ENCODE assay signal across 15 mouse cellular contexts in genomic region chr1:178999876-179000528, GRCm38 (mm10).
A peak's percentile ranks its signal among the peaks of the same experiment; 100 is the strongest.
DNase-seq lines count a peak whose midpoint lies in the region; ATAC-seq lines count a peak whose summit lies in the region.
"Had no signal": no experiment of that assay in that cellular context is flagged by ENCODE, and none has a peak within 500 bp of the region (broad histone marks: within the 10 kb centered on the region; RNA-seq: fewer than 3 reads in every experiment).

No protein-coding gene starts in this region.

- DNase-seq in cerebellum, postnatal 14 days = peak; percentile 46 to 53
- no peak for DNase-seq in cerebellum, adult 8-10 months
- DNase-seq in limb, embryonic 10.5 days (ENCODE audit: low spot score) = no peak
- DNase-seq in embryo, embryonic 9.5 days (ENCODE audit: extremely low spot score) = peak; percentile 23
- DNase-seq in right cerebral cortex, postnatal 4 days = no peak
- DNase-seq in urinary bladder, postnatal 14 days (ENCODE audit: low spot score) = no peak
- DNase-seq: heart, postnatal 10 days; kidney, postnatal 25 days; thymus, adult 2 months had no signal

- H3K36me3 ChIP-seq in limb, embryonic 12.5 days = no peaks in the 10 kb centered on the region
- H3K36me3 ChIP-seq in limb, embryonic 10.5 days = no peaks in the 10 kb centered on the region
- no peaks in the 10 kb centered on the region for H3K36me3 ChIP-seq in limb, embryonic 15.5 days
- H3K36me3 ChIP-seq: forebrain, embryonic 12.5 days; lung, embryonic 15.5 days had no signal

- WGBS in limb, embryonic 12.5 days = 60% methylated on average over 9 of the region's 9 CpGs
- WGBS in limb, embryonic 10.5 days = 73% methylated on average over 9 of the region's 9 CpGs
- 54% methylated on average over 9 of the region's 9 CpGs for WGBS in limb, embryonic 15.5 days

- no peak overlapping the region for H3K9ac ChIP-seq in limb, embryonic 12.5 days (replicated peaks)
- no peak overlapping the region for H3K9ac ChIP-seq in limb, embryonic 15.5 days
- H3K9ac ChIP-seq: forebrain, embryonic 12.5 days; lung, embryonic 15.5 days had no signal

- H3K27me3 ChIP-seq in limb, embryonic 12.5 days = 0 out of 2 replicates have a peak, but pooled peaks cover 2% of the 10 kb centered on the region
- no peaks in the 10 kb centered on the region for H3K27me3 ChIP-seq in limb, embryonic 10.5 days (ENCODE audit: low read depth, poor library complexity, severe bottlenecking)
- H3K27me3 ChIP-seq in limb, embryonic 15.5 days = no peaks in the 10 kb centered on the region
- H3K27me3 ChIP-seq: forebrain, embryonic 12.5 days; lung, embryonic 15.5 days; megakaryocyte, embryonic 14.5 days had no signal

- H3K27ac ChIP-seq in limb, embryonic 12.5 days = no peak overlapping the region
- no peak overlapping the region for H3K27ac ChIP-seq in limb, embryonic 10.5 days
- H3K27ac ChIP-seq in limb, embryonic 15.5 days = no peak overlapping the region
- H3K27ac ChIP-seq: forebrain, embryonic 12.5 days; lung, embryonic 15.5 days had no signal

- H3K9me3 ChIP-seq in limb, embryonic 12.5 days = no peaks in the 10 kb centered on the region
- H3K9me3 ChIP-seq in limb, embryonic 10.5 days (replicated peaks) = no peaks in the 10 kb centered on the region
- no peaks in the 10 kb centered on the region for H3K9me3 ChIP-seq in limb, embryonic 15.5 days
- H3K9me3 ChIP-seq: forebrain, embryonic 12.5 days; lung, embryonic 15.5 days had no signal

- no peak overlapping the region for H3K4me2 ChIP-seq in limb, embryonic 12.5 days
- no peak overlapping the region for H3K4me2 ChIP-seq in limb, embryonic 15.5 days
- H3K4me2 ChIP-seq: forebrain, embryonic 12.5 days; lung, embryonic 15.5 days had no signal

- H3K4me1 ChIP-seq in limb, embryonic 12.5 days (replicated peaks) = peaks cover 42% of the 10 kb centered on the region
- peaks cover 22% of the 10 kb centered on the region for H3K4me1 ChIP-seq in limb, embryonic 10.5 days
- H3K4me1 ChIP-seq in limb, embryonic 15.5 days = peaks cover 9% of the 10 kb centered on the region
- H3K4me1 ChIP-seq: megakaryocyte, embryonic 14.5 days had no signal

- no peak overlapping the region for H3K4me3 ChIP-seq in limb, embryonic 12.5 days (replicated peaks)
- no peak overlapping the region for H3K4me3 ChIP-seq in limb, embryonic 10.5 days
- no peak overlapping the region for H3K4me3 ChIP-seq in limb, embryonic 15.5 days
- H3K4me3 ChIP-seq: forebrain, embryonic 12.5 days; lung, embryonic 15.5 days; megakaryocyte, embryonic 14.5 days had no signal

- peak; percentile 37; the same call in 1 of the 2 replicates for ATAC-seq in limb, embryonic 12.5 days (ENCODE audit: insufficient number of reproducible peaks, insufficient read depth, low FRiP score, low TSS enrichment, low read depth)
- ATAC-seq in limb, embryonic 15.5 days (ENCODE audit: insufficient number of reproducible peaks, low FRiP score, low TSS enrichment, low read depth) = 0 out of 2 replicates have a peak, but pooled peaks have one; percentile 63
- ATAC-seq: activated CD4-positive, CD25-positive, alpha-beta regulatory T cell, adult 4 months had no signal

Comparison
In these comparisons a context has a peak if more than half of its experiments do, and no peak if none do; other contexts are left out.
1. DNase-seq: peak in cerebellum, postnatal 14 days (2 of 2) and embryo, embryonic 9.5 days (single experiment); none in cerebellum, adult 8-10 months (single experiment), limb, embryonic 10.5 days (single experiment), right cerebral cortex, postnatal 4 days (single experiment) and urinary bladder, postnatal 14 days (single experiment).